Mouse (Mus musculus) cortical plate, adult 2 months (tissue): ENCODE data around the gene Dazap2. TPM values are rescaled to one million over a fixed set of nuclear protein-coding genes. Genes with fewer than 3 reads are reported as not detected.

Source experiments
- H3K27ac ChIP-seq: fragments of 200-500 bp; 2 replicates; pipeline ENCODE4 v1.5.1; 2012; ENCODE audit warnings: low read length, control low read depth, inconsistent platforms; ENCODE audit not compliant: insufficient read depth
- H3K4me1 ChIP-seq: fragments of 200-500 bp; 2 replicates; pipeline ENCODE4 v1.6.1; 2011; ENCODE audit warnings: low read length; ENCODE audit not compliant: control insufficient read depth, insufficient read depth
- H3K4me3 ChIP-seq: fragments of 200-500 bp; 2 replicates; pipeline ENCODE4 v1.5.1; 2011; ENCODE audit warnings: mild to moderate bottlenecking, low read length, control low read depth; ENCODE audit not compliant: insufficient read depth
- CTCF ChIP-seq: fragments of 200-500 bp; IDR thresholded peaks from 2 replicates; pipeline ENCODE4 v1.5.1; 2011; ENCODE audit warnings: mild to moderate bottlenecking, control low read depth, low read length; ENCODE audit not compliant: insufficient read depth; ENCODE audit errors: extremely low read depth
- POLR2A ChIP-seq: fragments of 200-500 bp; IDR thresholded peaks from 2 replicates; pipeline ENCODE4 v1.6.1; 2011; ENCODE audit warnings: mild to moderate bottlenecking, low read length, control low read depth; ENCODE audit not compliant: insufficient read depth; ENCODE audit errors: extremely low read depth
- polyA plus RNA-seq: library from polyadenylated mRNA; depleted of rRNA; stranded (reverse); fragments of >200 nt; gene quantifications from 2 replicates; pipeline ENCODE4 v1.2.3, GENCODE M21; 2012; rRNA removed

Gene Dazap2
- polyA plus RNA-seq: 202 and 216 TPM in 2 replicates

DNA sequence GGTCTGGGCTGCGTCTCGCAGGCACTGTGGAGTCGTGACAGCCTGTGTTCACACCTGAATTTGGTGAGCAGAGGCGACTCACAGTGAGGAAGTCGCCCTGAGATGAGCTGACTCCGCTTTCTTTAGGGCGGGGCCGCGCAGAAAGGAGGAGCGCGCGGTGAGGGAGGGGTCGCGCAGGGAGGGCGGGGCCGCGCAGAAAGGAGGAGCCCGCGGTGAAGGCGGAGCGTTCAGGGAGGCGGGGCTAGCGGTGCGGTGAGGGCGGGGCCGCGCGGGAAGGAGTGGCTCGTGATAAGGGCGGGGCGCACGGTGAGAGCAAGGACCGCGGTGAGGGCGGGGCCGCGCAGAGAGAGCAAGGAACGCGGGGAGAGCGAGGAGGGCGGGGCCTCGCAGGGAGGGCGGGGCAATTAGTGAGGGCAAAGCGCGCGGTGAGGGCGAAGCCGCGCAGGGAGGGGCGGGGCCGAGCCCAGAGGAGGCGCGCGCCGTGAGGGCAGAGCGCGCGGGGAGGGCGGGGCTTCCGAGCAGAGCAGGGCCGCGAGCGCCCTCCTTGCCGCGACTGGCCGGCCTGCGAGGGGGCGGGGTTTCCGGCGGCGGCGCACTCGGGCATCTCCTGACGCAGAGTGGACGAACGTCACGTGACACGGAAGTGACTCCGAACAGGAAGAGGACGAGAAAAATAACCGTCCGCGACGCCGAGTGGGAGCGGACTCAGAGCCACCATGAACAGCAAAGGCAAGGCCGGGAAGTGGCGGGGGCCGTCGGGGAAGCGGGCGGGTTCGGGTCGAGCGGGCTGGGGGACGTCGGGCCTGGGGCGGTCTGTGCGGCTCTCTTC lies at the start of gene Dazap2:
Gene Dazap2, plus strand, starts transcription at position 354 of the 829 bp plus-strand sequence.
- H3K27ac ChIP-seq: peak within 1 kb of the TSS; percentile 79
- peak within 1 kb of the TSS; percentile 70 for H3K4me3 ChIP-seq
- H3K4me1 ChIP-seq: 0 out of 2 replicates have a peak, but pooled peaks cover 1% of the 10 kb centered on the region
- TF ChIP-seq POLR2A: peak; percentile 96
- TF ChIP-seq CTCF: no peak

DNA sequence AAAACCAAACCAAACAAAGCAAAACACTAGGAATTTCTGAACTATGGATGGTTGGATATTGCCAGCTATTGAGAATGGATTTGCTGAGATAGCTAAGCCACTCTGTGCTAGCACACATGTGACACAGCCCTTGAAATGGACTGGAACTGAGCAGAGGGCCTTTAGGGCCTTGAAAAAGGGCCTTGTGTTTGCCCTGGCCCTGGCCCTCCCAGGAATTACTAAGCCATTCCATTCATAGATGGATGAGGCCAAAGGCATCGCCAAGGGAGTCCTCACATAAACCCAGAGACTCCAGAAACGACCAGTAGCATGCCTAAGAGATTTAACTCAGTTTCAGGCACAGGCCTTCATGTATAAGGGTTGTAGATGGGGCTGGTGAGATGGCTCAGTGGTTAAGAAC lies 48.6 kb upstream of the Dazap2 start:
- Histone ChIP-seq H3K4me3 (no peak overlapping the region), H3K27ac (no peak overlapping the region), H3K4me1 (no peaks in the 10 kb centered on the region)
- TF ChIP-seq CTCF (no peak), POLR2A (no peak)

DNA sequence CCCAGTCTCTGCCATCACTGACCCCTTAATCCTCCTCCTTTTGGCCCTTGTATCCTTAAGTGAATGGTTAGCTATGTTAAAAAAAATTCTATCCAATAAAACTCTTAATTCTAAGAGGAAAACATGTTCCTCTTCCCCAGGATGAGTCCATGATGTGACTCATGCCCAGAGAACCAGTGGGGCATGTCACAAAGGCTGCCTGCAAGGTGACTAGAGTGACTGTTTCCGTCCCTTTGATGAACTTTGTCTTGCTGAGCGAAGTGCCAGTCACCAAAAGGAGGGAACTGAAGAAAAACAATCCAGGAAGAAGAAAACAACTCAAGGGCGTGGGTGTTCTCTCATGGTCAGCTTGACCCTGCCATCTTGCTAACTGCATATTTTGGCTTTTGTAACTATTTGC lies 45.9 kb upstream of the Dazap2 start:
- Histone ChIP-seq H3K4me3 (no peak overlapping the region), H3K27ac (no peak overlapping the region), H3K4me1 (no peaks in the 10 kb centered on the region)
- TF ChIP-seq POLR2A (no peak), CTCF (no peak)

DNA sequence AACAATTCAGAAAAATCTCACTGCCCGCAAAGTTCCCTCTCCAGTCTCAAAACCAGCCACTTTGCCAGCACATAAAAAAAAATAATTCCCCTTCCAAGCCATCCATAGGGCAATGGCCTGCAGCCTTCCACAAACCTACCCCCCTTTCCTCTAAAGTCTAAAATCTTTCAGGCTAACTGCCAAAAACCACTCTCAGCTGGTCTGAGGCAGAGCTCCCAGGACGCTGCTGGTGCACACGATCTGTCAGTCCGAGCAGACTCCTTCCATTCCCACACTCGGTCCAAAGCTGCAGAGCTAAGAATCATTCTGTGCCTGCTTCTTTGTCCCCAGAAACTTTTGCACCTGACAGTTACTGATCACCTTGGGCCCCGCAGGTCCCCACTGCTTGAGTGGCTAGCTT lies 41.2 kb upstream of the Dazap2 start:
- no peak for TF ChIP-seq POLR2A
- TF ChIP-seq CTCF: no peak
- Histone ChIP-seq H3K4me1 (no peaks in the 10 kb centered on the region), H3K4me3 (no peak overlapping the region), H3K27ac (no peak overlapping the region)

DNA sequence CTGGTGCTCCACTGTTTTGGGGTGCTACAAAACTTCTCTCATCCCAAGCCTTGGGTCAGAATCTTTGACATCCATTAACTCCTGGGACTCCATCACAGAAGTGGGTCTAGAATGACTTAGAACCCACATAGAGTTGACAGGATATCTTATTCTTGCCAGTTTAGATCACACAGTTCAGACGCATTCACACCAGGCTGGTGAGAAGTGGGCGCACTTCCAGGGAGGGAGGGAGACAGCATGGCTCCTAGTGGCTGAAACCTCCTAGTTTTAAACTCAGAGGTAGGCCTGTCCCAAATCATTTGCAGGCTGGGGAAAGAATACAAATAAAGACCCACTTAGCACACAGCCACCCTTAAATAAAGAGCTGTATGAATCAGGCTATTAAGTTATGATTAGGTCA lies 40.8 kb upstream of the Dazap2 start:
- Histone ChIP-seq H3K4me3 (no peak overlapping the region), H3K27ac (no peak overlapping the region), H3K4me1 (no peaks in the 10 kb centered on the region)
- TF ChIP-seq POLR2A (no peak), CTCF (no peak)

DNA sequence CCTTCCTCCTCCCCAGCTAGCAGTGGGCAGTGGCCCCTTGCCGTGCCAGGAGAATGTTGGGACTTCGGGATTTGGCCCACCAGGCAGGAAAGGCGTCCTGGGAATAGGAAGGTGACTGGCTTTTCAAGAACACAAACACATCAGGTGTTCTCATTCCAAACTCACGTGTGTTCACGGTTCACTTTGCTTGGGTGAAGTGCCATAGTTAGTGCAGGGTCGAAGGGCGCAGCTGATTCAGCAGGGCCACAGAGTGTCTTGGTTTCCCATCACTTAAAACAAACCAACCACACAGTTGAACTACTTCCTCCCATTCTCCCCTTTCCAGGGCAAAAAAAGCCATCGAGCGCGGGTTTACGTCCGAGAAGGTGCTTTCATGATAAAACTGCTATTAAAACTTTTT lies 39.8 kb upstream of the Dazap2 start:
- Histone ChIP-seq H3K4me1 (no peaks in the 10 kb centered on the region), H3K27ac (no peak overlapping the region), H3K4me3 (no peak overlapping the region)
- TF ChIP-seq POLR2A: no peak
- no peak for TF ChIP-seq CTCF

DNA sequence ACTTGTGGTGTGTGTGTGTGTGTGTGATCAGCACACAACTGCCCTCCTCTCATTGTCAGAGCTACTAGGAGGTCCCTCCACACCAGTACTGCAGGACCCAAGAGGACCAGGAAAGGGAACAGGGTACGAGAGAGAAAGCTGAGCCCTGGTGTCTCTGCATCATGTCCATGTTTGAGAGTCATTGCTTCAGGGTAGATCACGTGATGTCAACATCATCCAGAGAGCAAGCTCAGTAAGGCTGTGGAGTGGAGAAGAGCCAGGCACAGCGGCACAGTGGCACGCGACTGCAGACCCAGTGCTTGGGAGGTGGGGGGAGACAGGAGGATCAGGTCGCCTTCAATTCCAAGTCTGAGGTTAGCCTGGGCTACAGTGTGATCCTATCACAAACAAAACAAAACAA lies 38.8 kb upstream of the Dazap2 start:
- H3K4me3 ChIP-seq: no peak overlapping the region
- H3K27ac ChIP-seq: no peak overlapping the region
- no peak for TF ChIP-seq POLR2A
- no peaks in the 10 kb centered on the region for H3K4me1 ChIP-seq

DNA sequence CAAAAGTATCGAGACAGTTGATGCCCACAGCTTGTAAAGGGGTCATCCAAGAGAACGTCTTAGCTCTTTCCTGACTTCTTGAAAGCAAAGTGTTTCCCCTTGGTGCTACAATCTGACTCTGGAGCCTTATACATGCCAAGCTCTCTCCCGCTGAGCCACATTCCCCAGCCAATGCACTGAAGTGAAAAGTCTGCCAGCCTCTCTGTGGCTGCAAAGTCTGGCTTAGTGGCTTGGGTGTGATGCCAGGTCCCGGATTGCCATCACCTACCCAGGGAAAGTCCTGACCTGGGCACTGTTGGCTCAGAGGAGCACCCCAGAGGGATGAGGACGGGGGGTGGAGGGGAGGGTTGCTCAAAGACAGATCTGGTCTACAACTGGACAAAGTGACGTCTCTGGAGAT lies 38.3 kb upstream of the Dazap2 start:
- Histone ChIP-seq H3K4me3 (no peak overlapping the region), H3K27ac (no peak overlapping the region), H3K4me1 (no peaks in the 10 kb centered on the region)
- no peak for TF ChIP-seq CTCF
- TF ChIP-seq POLR2A: no peak

DNA sequence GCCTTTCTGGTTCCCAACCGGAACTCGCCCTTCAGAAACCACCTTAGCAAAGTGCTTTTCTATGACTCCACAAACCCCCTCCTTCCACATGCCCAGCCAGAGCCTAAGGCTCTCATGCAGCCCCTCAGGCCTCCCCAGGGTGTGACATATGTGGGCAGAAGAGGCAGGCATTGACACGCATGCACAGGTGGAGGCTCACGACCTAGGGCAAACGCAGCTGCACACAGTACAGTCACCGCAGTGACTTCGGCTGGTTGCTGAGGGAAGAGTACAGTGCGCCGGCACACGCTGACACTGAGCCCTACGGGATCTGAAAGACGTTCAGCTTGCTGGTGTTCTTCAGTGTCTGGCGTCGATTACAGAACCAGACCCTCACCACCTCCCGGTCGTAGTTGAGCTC lies 37.2 kb upstream of the Dazap2 start:
- no peak overlapping the region for H3K4me3 ChIP-seq
- H3K4me1 ChIP-seq: no peaks in the 10 kb centered on the region
- no peak for TF ChIP-seq POLR2A
- no peak for TF ChIP-seq CTCF

DNA sequence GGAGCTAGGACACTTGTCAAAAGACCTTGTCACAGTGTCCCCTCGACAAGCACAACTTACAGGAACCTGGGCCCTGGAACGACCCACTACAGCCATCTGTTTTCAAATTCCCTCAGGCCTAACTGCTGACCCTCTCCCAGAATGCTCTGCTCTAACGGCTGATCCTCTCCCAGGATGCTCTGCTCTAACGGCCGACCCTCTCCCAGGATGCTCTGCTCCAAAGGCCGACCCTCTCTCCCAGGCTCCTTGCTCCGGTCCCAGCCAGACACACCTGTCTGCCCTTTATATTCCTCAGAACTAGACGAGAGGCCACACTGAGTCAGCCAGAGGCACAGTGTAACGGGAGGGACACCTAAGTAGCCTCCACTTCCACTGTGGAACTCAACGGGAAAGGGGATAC lies 35.0 kb upstream of the Dazap2 start:
- Histone ChIP-seq H3K4me1 (no peaks in the 10 kb centered on the region), H3K4me3 (no peak overlapping the region), H3K27ac (no peak overlapping the region)
- TF ChIP-seq POLR2A (no peak), CTCF (no peak)

More for the DNA sequence above, 37.2 kb upstream of the Dazap2 start:
- H3K27ac ChIP-seq: no peak overlapping the region

DNA sequence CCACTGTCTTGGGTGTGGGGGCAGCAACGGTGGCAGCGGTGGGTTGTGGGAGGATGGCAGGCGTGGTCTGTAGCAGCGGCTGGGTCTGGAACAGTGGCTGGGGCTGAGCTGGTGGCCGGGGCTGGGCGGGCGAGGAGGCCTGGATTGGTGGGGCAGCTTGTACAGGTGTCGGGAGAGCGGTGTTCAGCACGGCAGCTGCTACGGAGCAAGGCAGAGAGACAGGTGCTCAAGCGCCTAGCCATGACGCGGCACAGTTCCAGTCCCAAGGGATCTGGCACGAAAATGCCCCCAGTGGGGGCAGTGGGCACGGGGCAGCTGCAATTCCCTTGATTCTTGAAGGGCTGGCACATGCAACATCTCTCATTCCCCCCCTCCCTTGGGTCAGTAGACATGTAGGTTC lies 29.2 kb upstream of the Dazap2 start:
- no peak overlapping the region for H3K4me3 ChIP-seq
- no peak overlapping the region for H3K27ac ChIP-seq
- H3K4me1 ChIP-seq: no peaks in the 10 kb centered on the region
- TF ChIP-seq CTCF (no peak), POLR2A (no peak)

DNA sequence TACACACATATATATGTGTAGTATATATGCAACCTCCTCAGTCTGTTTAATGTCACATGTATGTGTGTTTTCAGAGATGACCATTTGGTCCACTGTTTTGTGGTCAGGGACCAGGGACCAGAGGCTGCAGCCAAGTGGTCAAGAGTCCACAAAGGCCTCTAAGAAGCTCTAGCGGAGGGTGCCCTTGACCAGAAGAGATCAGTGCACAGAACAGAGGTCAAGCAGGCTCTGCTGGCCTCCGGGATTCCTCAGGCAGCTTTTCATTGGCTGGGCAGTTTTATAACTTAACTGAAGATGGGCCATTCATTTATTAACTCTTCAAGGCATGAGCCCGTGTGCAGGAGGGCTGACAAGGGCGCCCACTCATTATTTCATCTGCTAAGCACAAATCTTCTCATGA lies 28.0 kb upstream of the Dazap2 start:
- H3K4me1 ChIP-seq: no peaks in the 10 kb centered on the region

More for the DNA sequence above, 28.0 kb upstream of the Dazap2 start:
- no peak for TF ChIP-seq CTCF
- TF ChIP-seq POLR2A: no peak
- no peak overlapping the region for H3K4me3 ChIP-seq
- no peak overlapping the region for H3K27ac ChIP-seq
